Mouse (Mus musculus) CH12.LX (cell line): ENCODE results near the gene 2210010C04Rik.

Experiments used
- CTCF ChIP-seq, 2 experiments: IDR thresholded peaks in 1 of 2; conservative IDR thresholded peaks in 1 of 2; 2 replicates each; pipeline ENCODE4 v1.5.1; 2011 to 2012; ENCODE audit warnings: low read depth in 2 of 2, low read length in 2 of 2, improper control_type of control experiment in 1 of 2, inconsistent platforms in 1 of 2, mild to moderate bottlenecking in 1 of 2, moderate library complexity in 1 of 2
- E2F4 ChIP-seq: IDR thresholded peaks from 2 replicates; pipeline ENCODE4 v1.6.1; 2011; ENCODE audit warnings: low read depth, low read length, improper control_type of control experiment; ENCODE audit not compliant: insufficient replicate concordance
- JUND ChIP-seq: conservative IDR thresholded peaks from 2 replicates; pipeline ENCODE4 v1.6.1; 2011; ENCODE audit warnings: low read depth, low read length, improper control_type of control experiment
- MAFK ChIP-seq: IDR thresholded peaks from 2 replicates; pipeline ENCODE4 v1.6.1; 2011; ENCODE audit warnings: low read length, improper control_type of control experiment; ENCODE audit not compliant: insufficient replicate concordance
- MAX ChIP-seq: IDR thresholded peaks from 2 replicates; pipeline ENCODE4 v1.6.1; 2011; ENCODE audit warnings: low read length, improper control_type of control experiment
- MEF2A ChIP-seq: IDR thresholded peaks from 2 replicates; pipeline ENCODE4 v1.6.1; 2014; ENCODE audit warnings: low read depth, mild to moderate bottlenecking, inconsistent platforms, low read length, improper control_type of control experiment, borderline replicate concordance
- MXI1 ChIP-seq: IDR thresholded peaks from 2 replicates; pipeline ENCODE4 v1.6.1; 2011; ENCODE audit warnings: mild to moderate bottlenecking, low read depth, low read length, improper control_type of control experiment
- POLR2A ChIP-seq: IDR thresholded peaks from 2 replicates; pipeline ENCODE4 v1.6.1; 2011; ENCODE audit warnings: low read depth, mild to moderate bottlenecking, improper control_type of control experiment, low read length
- TCF12 ChIP-seq: IDR thresholded peaks from 2 replicates; pipeline ENCODE4 v1.6.1; 2014; ENCODE audit warnings: low read depth, mild to moderate bottlenecking, inconsistent platforms, low read length, improper control_type of control experiment
- UBTF ChIP-seq: IDR thresholded peaks from 2 replicates; pipeline ENCODE4 v1.6.1; 2012; ENCODE audit warnings: low read depth, mild to moderate bottlenecking, inconsistent platforms, low read length, improper control_type of control experiment, moderate library complexity
- ZNF384 ChIP-seq: IDR thresholded peaks from 2 replicates; pipeline ENCODE4 v1.6.1; 2012; ENCODE audit warnings: low read depth, low read length, improper control_type of control experiment, inconsistent platforms

DNA sequence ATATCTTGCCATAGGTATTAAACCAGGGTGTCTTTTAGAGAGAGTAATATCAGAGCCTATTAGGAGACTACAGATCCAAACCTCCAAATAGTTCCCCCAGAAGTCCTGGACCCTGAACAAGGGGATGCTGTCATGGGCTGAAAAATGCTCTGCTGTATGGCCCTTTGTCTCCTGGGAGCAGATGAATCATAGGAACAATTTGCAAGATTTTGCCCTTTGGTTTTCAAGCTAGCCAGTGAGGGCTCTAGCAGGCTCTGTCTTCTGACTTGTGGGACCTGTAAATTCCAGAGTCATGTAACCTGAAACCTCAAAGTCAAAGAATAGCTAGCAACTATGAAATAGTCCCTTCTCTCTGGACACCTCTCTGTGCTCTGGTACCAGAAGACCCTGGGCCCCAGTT is 44.8 kb upstream of the 2210010C04Rik start:
- TF ChIP-seq JUND (no peak), CTCF (conservative IDR thresholded peaks at IDR 0.05 in 1 of 2, IDR thresholded peaks at IDR 0.05 in 1 of 2; ENCODE audit: low read depth in 2 of 2, low read length in 2 of 2) (no peak), UBTF (no peak), MAFK (no peak), ZNF384 (no peak), TCF12 (no peak), MXI1 (no peak), POLR2A (no peak), MAX (no peak), MEF2A (no peak), E2F4 (no peak)
